Mouse (Mus musculus) G1E-ER4 (cell line): Measurements from ENCODE around the gene Dnmbp. TPM values are rescaled to one million over a fixed set of nuclear protein-coding genes. Genes with fewer than 3 reads are reported as not detected.

Experiments
- GATA1 ChIP-seq: IDR thresholded peaks from one replicate; pipeline ENCODE4 v1.8.0; 2012; ENCODE audit warnings: low read length, inconsistent platforms
- polyA plus RNA-seq: library from polyadenylated mRNA; stranded (reverse); fragments of >175 nt; gene quantifications from 2 replicates; pipeline ENCODE4 v1.2.3, GENCODE M21; 2012

Gene Dnmbp
- polyA plus RNA-seq, 1 experiment = not detected

DNA sequence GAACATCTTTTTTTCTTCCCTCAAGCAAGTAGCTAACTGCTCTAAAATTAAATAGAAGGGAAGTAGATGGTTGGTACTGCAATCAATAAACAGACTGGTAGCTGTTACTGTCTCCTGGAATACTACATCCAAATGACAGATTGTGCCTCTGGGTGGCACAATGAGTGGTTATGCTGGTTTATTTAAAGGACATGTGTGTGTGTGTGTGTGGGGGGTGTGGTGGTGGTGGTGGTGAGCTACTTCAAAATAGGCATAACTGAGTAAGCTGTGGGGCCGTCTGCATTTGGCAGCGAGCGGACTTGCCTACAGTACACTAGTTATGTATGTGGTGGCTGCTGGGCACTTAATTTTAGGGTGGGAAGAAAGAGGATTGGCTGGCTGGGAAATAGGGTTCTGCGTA is 17.9 kb upstream of the Dnmbp start:
- no peak for TF ChIP-seq GATA1

DNA sequence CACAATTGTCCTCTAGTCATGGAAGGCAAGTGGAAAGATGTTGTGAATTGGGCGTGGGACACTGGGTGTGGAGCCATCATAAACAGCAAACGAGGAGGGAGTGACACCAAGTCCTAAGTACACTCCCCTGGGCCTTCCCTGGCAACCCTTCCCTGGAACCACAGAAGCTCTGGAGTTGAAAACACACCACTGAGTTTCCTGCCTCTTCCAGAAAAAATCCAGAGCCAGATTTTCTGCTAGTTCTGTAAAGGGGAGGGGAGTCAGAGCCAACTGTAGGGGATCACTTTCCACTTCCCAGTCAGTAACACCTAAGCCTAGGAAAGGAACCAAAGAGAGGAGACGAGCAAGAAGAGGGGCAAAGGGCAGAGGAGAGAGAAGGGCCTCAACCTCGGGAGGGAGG is 17.4 kb upstream of the Dnmbp start:
- no peak for TF ChIP-seq GATA1

DNA sequence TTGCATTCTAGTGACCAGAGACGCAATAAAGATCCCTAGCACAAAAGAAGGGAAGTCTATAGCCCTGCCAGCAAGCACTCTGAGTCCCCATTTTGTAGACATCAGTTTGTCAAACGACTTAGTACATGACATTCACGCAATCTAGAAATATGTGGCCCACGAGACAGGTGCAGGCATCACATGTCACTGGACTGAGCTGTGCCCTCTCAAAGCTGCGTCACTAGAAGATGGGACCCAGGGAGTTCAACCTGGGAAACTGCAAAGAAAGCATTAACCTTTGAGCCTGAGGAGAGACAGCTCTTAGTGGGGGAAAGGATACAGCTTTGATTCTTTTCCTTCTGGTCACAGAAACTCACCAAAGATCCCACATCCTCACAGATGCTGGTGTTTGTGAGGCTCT is 15.3 kb upstream of the Dnmbp start:
- no peak for TF ChIP-seq GATA1

DNA sequence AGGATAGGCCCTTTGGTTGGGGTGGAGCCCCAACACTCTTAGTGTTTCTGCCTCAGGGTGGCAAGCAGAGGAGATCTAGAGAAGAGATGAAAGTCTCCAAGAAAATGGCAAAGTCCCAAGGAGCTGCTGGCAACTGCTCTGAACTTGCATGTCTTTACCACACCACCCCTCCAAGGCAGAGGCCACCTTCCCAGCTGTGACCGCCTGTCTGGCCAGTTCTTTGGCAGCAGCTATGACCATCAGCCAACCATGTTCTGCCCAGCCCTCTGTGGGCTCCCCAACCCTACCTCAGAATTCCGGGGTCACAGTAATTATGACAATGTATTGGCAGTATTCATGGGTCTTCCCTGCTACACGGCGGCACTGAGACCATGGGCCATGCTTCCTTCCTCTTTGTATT is 14.9 kb upstream of the Dnmbp start:
- TF ChIP-seq GATA1 = no peak

DNA sequence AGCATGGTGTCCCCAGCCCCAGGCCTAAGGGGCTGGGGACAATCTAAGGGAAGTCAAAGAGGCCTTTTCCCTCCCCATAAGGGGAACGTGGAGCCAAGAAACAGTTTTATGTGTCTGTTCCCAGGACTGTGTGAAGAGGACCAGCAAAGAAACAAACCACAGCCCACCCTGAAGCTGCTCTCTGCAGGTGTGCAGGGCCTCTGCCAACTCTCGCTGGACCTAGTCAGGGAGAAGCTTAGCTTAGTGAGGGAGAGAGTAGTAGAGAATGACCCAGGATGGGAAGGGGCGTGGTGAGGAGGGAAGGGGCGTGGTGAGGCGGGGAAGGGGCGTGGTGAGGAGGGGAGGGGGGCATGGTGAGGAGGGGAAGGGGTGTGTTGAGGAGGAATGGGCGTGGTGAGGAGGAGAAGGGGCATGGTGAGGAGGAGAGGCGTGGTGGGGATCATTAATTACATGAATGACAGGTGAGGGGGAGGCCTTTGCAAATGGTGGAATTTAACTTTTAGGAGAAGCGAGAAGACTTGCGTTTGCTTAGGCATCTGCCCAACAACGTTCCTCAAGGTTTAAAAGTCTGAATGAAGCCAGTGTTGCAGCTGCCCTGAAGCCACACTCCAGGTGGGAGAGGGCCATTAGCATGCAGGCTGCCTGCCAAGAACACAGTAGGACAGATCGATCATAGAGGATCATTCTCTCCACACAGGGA is 9.3 kb upstream of the Dnmbp start:
- TF ChIP-seq GATA1 = no peak

DNA sequence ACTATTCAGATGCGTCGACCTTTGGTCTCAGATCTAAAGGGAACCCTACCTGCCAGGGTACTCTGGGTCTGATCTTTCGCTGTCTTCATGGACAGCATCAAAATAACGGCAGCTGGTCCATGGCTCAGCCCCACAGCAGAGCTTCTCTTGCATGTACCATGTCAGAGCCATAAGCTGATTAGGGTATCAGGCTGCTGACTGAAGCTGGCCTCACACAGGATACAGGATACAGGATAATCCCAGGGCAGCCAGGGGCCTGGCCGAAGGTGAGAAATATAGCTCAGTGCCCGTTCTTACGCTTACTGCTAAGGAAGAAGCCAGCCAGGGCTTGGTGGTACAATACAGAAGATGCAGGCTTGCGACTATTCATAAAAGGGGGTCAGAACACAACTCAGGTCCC is 4.6 kb upstream of the Dnmbp start:
- no peak for TF ChIP-seq GATA1

DNA sequence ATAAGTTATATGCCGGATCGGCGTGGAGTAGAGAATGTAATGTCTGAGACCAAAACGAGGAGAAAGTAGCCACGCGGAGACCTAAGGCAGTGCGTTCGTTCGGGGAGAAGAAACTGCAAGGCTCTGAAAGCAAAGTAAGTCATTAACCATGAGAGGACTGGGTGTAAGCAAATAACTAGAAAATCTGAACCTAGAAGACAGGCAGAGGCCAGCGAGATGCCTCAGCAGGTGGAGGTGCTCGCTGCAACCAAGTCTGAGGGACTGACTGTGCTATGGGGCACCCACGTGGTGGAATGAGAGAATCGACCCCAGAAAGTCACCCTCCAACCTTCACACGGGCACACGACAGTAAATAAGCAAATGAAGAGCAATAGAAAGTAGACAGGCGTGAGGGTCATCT is 3.1 kb upstream of the Dnmbp start:
- no peak for TF ChIP-seq GATA1

DNA sequence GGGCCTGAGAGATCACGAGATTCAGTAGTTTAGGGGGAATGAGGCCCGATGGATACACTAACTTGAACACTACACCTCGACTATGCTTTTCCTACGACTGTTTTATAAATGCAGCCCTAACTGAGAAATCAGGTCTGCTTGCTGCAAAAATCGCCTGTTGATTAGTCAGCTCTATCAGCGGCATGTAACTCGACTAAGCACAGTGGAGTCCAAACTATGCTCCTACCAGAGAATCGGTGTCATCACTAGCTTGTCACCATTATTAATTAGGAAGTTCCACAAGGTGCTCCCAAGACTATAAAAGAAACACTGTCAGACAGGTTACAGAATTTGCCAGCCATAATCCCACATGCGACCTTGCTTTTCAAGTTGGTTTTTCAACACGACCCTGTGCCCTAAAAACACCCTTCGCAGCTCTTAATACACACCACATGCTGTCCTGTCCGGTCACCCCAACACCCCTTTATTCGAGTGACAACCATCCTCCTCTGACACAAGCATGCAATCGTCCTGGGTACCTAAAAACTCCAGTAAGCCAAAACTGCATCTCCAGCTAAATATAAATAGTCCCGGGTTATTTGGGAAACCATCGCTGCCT is 721 bp downstream of the Dnmbp start:
- TF ChIP-seq GATA1 = no peak

DNA sequence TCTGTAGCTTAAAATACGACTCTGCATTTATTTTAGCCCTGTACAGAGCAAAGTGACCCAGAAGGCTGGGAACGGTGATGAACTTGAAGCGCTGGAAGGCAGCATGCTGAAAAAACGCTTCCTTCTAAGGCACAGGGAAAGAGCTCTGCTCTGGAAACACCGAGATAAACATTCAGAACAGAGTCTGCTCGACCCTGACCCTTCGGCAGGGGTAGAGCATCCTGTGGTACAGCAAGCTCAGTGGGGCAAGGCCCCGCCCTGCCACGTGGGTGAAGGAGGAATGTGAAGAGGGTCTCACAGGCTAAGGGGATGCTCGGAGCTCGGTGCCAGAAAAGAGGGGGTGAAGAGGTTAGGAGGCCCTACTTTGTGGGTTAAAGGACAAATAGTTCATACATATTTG is 1.6 kb downstream of the Dnmbp start:
- TF ChIP-seq GATA1 = no peak

DNA sequence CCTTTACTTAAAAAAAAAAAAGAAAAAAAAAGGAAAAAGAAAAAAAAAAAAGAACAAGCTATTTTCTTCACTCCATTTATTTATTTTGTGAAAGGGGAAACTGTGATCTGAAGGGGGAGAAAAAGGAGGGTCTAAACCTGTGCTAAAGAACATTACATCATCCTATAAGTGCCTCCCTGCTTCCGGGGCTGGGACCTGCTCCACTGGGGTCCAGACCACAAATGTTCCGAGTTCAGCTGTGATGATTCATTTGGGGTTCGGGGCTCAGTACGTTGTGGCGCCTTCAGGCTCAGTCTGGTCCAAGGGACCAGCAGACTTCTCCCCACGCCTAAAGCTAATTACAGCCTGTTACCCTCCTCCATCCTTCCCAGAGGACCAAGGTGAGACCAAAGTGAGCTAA is 9.1 kb downstream of the Dnmbp start:
- no peak for TF ChIP-seq GATA1

DNA sequence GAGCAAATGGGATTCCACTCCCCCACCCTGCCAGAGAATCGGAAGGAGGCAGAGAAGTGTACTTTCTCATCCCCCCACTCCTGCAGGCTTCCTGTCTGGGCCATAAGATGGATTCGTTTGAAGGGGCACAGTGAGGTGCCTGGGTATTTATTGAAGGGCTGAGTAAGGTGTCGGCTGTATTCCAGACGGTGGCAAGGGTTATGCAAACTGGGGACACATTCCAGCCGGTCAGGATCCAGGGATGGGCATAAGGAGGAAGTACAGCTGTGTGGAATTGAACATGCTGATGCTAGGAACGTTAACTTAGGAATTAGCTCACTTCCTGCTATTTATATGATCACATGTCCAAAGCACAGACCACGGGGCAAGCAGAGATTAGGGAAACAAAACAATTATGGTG is 9.6 kb downstream of the Dnmbp start:
- no peak for TF ChIP-seq GATA1

DNA sequence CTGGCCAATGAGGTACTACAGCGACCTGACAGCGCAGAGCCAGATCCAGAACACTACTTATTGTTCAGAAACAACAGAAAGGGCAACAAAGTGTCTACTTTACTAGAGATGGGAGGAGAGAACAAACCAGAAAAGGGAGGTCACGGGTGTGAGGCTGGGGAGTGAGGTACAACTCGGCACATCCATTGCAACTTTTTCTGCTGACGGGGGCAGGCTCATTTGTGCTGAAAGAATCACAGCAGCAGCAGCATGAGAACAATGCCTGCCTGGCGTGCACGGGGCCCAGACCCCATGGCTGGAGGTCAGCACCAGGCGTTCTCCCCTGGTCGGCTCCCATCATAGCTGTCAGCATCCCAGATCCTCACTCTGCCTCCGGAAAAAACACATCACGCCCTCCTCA is 10.1 kb downstream of the Dnmbp start:
- TF ChIP-seq GATA1 = no peak

DNA sequence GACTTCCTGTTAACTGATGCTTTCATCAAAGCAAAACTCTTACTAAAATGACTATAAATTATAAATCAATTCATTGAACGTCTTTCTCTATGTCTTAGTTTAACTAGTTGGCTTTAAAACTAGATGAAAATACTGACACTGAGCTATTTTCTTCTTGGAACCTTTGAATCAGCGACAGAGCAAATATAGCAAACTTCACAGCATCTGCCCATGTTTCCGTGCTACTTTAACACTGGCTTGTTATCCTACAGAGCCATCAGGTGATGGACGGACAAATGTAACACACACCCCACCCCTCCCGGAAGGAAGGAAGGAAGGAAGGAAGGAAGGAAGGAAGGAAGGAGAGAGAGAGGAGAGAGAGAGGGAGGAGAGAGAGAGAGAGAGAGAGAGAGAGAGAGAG is 12.0 kb downstream of the Dnmbp start:
- TF ChIP-seq GATA1 = no peak

DNA sequence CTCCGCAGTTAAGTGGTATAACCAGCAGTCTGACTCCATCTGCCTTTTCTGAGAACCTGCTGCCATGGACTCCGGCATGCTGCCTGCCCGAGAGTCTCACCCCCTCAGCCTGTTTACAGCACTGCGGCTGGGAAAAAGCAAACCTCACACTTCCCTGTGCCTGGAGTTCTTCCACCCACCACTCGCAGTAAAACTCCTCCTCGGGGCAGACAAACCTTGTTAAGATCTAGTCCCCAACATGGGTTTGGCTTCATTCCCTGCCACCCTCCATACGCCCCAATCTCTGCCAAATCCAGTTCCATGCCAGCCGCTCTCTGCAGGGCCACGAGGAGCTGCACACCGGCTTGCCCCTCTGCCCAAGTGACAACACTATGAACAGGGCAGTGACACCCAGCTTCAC is 12.9 kb downstream of the Dnmbp start:
- TF ChIP-seq GATA1 = no peak

DNA sequence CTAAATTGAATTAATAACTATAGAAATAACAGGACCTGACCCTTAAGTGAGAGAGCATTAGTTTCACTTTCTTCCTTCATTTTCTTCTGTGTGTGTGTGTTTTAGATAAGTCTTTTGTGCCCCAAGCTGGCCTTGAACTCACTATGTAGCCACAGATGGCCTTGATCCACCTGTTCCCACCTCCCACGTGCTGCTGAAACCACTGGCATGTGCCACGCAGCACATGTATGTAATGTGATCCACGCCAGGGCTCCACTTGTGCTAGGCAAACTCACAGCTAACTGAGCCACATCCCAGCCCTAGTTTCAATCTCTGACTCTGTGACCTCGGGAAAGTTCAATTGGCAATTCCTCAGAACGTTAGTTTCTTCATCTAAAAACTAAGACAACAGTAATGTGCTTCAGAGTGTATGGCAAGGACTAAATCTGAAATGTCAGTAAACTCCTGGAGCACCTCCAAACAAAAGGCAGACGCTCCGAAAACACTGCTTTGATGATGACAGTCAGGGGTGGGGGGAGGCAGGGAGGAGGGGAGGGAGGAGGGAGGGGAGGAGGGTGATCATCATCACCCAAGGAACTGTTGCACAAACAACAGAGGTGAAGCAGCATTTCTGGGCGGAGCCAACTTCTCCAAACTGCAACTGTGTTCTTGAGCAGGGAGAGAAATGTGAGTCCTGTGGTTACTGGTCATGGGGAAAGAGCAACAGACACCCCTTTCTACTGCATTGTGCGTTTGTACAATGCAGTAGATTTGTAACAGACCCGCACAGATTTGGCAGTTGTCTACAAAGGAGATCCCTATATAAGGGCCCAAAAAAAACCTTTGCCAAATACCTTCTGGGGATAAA is 13.6 kb downstream of the Dnmbp start:
- TF ChIP-seq GATA1 = no peak

DNA sequence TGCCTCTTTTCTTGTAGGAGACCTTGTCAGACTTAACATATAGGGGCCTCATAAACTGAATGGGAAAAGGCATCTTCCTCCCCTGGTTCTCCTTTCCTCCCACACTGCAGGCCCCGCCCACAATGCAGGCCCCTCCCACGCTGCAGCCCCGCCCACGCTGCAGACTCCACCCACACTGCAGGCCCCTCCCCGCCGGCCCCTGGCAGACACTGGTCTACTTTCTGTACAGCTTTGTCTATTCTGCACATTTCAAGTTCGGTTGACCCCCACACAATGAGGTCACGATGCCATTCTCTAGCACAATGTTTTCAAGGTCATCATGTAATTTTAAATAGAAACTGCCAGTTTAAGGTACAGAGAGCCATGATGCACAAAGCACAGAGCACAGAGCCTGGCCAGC is 15.6 kb downstream of the Dnmbp start:
- TF ChIP-seq GATA1 = no peak

DNA sequence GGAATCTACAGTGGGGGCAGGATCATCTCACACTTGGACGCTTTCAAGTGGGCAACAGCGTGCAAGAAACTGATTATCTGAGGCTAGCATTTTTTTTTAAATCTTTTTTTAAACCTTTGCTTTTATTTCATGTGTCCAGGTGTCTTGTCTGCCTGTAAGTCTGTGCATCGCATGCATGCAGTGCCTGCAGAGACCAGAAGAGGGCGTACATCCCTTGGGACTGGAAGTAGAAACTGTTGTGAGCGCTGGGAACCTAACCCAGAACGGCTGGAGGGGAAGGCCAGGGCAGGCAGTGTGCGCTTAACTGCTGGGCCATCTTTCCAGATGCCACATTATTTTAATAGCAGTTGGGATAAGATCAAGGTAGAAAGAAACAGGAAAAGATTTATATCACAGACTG is 17.0 kb downstream of the Dnmbp start:
- no peak for TF ChIP-seq GATA1

DNA sequence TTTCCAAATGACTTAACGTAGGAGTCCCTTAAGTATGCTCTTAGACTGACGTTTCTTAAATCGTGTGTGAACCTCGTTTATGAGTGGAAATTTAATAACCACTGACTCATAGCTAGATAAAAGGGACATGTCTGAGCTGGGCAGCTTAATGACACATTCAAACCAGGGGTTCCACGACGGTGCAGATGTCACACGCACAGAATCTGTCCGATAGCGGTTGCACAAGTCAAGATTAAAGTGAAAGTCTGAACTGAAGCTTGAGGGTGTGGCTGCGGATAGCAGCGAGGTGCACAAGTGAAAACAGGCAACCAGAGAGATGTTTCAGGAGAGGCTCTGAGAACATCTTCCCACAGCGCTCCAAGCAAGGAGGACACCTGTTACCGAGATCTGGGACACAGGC is 18.6 kb downstream of the Dnmbp start:
- no peak for TF ChIP-seq GATA1
